Mouse (Mus musculus) Patski (cell line): Measurements from ENCODE around the gene Tubg1. TPM values are rescaled to one million over a fixed set of nuclear protein-coding genes. Genes with fewer than 3 reads are reported as not detected.

Source experiments
- ATAC-seq: fragments of 100-300 bp; one replicate; pipeline ENCODE4 v1.8.0; 2021
- CTCF ChIA-PET: fragments of 350-600 bp; sonication (Branson Sonifier 250); formaldehyde crosslinking; loops from one replicate; lab custom pipeline; 2022; ENCODE audit warnings: inconsistent platforms; lab: Charles Lee
- POLR2A ChIA-PET: fragments of 350-600 bp; sonication (Branson Sonifier 250); formaldehyde crosslinking; loops from one replicate; lab custom pipeline; 2022; ENCODE audit warnings: antibody characterized with exemption, inconsistent platforms; lab: Charles Lee
- DNase-seq: peaks from one replicate; pipeline ENCODE4 v3.0.0-alpha.2; 2011; ENCODE audit warnings: low read depth, low spot score
- H3K27me3 ChIP-seq: fragments of 371-371 bp; one replicate; pipeline ENCODE4 v1.5.1; 2021
- CTCF ChIP-seq: fragments of 100-300 bp; IDR thresholded peaks from one replicate; pipeline ENCODE4 v1.5.1; 2021
- in situ Hi-C: fragments of 300-500 bp; cut with MboI; formaldehyde crosslinking; loops from 3 replicates; pipeline ENCODE4 v1.11.1; 2018; ENCODE audit warnings: low pct_unique_long_range_greater_than_20kb, mixed read lengths
- polyA plus RNA-seq: library from polyadenylated mRNA; unstranded; gene quantifications from one replicate; pipeline ENCODE4 v1.2.3, GENCODE M21; 2021

Tubg1 gene
- polyA plus RNA-seq = 70.2 TPM

GRCm38 (mm10) chr11:101119761-101120544, at the start of gene Tubg1, which contains the start of gene Retreg3:
Tubg1 (plus strand) TSS chr11:101119938.
Retreg3 (minus strand) TSS chr11:101119893.
- CTCF ChIA-PET = interaction anchor here (1.6 to 2.6 kb wide), 3 partner anchors 14 to 55 kb away, joined by 4 to 5 read pairs (median 5); partner anchors contain the start of gene Ccr10
- no peaks in the 10 kb centered on the region for H3K27me3 ChIP-seq
- in situ Hi-C loops = no loop called here
- POLR2A ChIA-PET = interaction anchor here (0.6 to 2.2 kb wide), 7 partner anchors 11 to 196 kb away, joined by 3 to 8 read pairs (median 4); partner anchors contain the start of genes Mlx, Plekhh3, Psmc3ip and Psme3
- no peak for TF ChIP-seq CTCF
- peak; percentile 82 for ATAC-seq
- DNase-seq = peak; percentile 97

- TF ChIP-seq CTCF = no peak
- H3K27me3 ChIP-seq = no peaks in the 10 kb centered on the region
- ATAC-seq (peak; percentile 24), DNase-seq (no peak)
- ChIA-PET CTCF (interaction anchor here (0.7 to 1.4 kb wide), 3 partner anchors 87 to 106 kb away, joined by 3 to 4 read pairs (median 4); no protein-coding TSS in a partner anchor), POLR2A (interaction anchor here (1.8 to 2.9 kb wide), 3 partner anchors 11 to 103 kb away, joined by 4 to 13 read pairs (median 8); partner anchors contain the start of gene Coasy)
- in situ Hi-C loops = no loop called here
These were observed 49.6 kb upstream of the Tubg1 start for GRCm38 (mm10) chr11:101070189-101070527.

GRCm38 (mm10) chr11:101070987-101071386, 48.8 kb upstream of the Tubg1 start:
- POLR2A ChIA-PET = interaction anchor here (1.7 to 2.9 kb wide), 3 partner anchors 10 to 23 kb away, joined by 4 to 13 read pairs (median 4); partner anchors contain the start of gene Coasy
- H3K27me3 ChIP-seq = no peaks in the 10 kb centered on the region
- DNase-seq (no peak), ATAC-seq (no peak)
- CTCF ChIA-PET = interaction anchor here (0.8 to 1.1 kb wide), 2 partner anchors 88 to 100 kb away, joined by 3 read pairs; partner anchors contain the start of gene Plekhh3
- TF ChIP-seq CTCF = no peak
- in situ Hi-C loops = no loop called here

GRCm38 (mm10) chr11:101071810-101072428, 47.8 kb upstream of the Tubg1 start:
- no peak for TF ChIP-seq CTCF
- DNase-seq (no peak), ATAC-seq (no peak)
- POLR2A ChIA-PET = interaction anchor here (1.7 kb wide), 1 partner anchor 12 kb away, joined by 4 read pairs; no protein-coding TSS in a partner anchor
- no peaks in the 10 kb centered on the region for H3K27me3 ChIP-seq
- in situ Hi-C loops = no loop called here
- CTCF ChIA-PET = interaction anchor here (1.1 kb wide), 1 partner anchor 99 kb away, joined by 3 read pairs; the partner anchor contains the start of gene Plekhh3

- no peaks in the 10 kb centered on the region for H3K27me3 ChIP-seq
- in situ Hi-C loops = no loop called here
- DNase-seq (no peak), ATAC-seq (no peak)
- ChIA-PET CTCF (no interaction called here), POLR2A (no interaction called here)
- TF ChIP-seq CTCF = no peak
These were observed 41.6 kb upstream of the Tubg1 start, which contains the start of gene Hsd17b1 for GRCm38 (mm10) chr11:101078121-101078520. Hsd17b1 (plus strand) TSS chr11:101078411.

GRCm38 (mm10) chr11:101079746-101080145, 40.0 kb upstream of the Tubg1 start:
- no peaks in the 10 kb centered on the region for H3K27me3 ChIP-seq
- TF ChIP-seq CTCF = no peak
- no peak for DNase-seq
- ChIA-PET POLR2A (interaction anchor here (3.3 kb wide), 1 partner anchor 10 kb away, joined by 13 read pairs; the partner anchor contains the start of gene Naglu), CTCF (no interaction called here)
- in situ Hi-C loops = loop anchor here (5.0 kb wide), 1 partner anchor 93 kb away; the partner anchor contains the start of genes Cntnap1 and Plekhh3
- ATAC-seq = no peak

GRCm38 (mm10) chr11:101080421-101080820, 39.3 kb upstream of the Tubg1 start:
- DNase-seq (no peak), ATAC-seq (no peak)
- ChIA-PET CTCF (no interaction called here), POLR2A (interaction anchor here (0.6 to 3.3 kb wide), 2 partner anchors 10 to 37 kb away, joined by 3 to 13 read pairs; partner anchors contain the start of gene Naglu)
- TF ChIP-seq CTCF = no peak
- H3K27me3 ChIP-seq = no peaks in the 10 kb centered on the region
- in situ Hi-C loops = loop anchor here (5.0 kb wide), 1 partner anchor 92 kb away; the partner anchor contains the start of genes Cntnap1 and Plekhh3

- no peak for ATAC-seq
- DNase-seq = no peak
- CTCF ChIA-PET = interaction anchor here (1.8 kb wide), 1 partner anchor 90 kb away, joined by 7 read pairs; the partner anchor contains the start of gene Plekhh3
- H3K27me3 ChIP-seq = no peaks in the 10 kb centered on the region
- in situ Hi-C loops = loop anchor here (5.0 kb wide), 1 partner anchor 91 kb away; the partner anchor contains the start of genes Cntnap1 and Plekhh3
- no peak for TF ChIP-seq CTCF
- POLR2A ChIA-PET = interaction anchor here (3.3 kb wide), 1 partner anchor 12 kb away, joined by 13 read pairs; the partner anchor contains the start of gene Naglu
These were observed 38.1 kb upstream of the Tubg1 start for GRCm38 (mm10) chr11:101081659-101082058.

- DNase-seq = peak; percentile 74
- ATAC-seq = peak; percentile 55
- in situ Hi-C loops = loop anchor here (5.0 kb wide), 1 partner anchor 90 kb away; the partner anchor contains the start of genes Cntnap1 and Plekhh3
- ChIA-PET CTCF (interaction anchor here (1.8 to 2.0 kb wide), 2 partner anchors 24 to 90 kb away, joined by 5 to 7 read pairs; partner anchors contain the start of gene Plekhh3), POLR2A (interaction anchor here (0.5 to 3.3 kb wide), 2 partner anchors 12 to 46 kb away, joined by 4 to 13 read pairs; partner anchors contain the start of gene Naglu)
- no peaks in the 10 kb centered on the region for H3K27me3 ChIP-seq
- no peak for TF ChIP-seq CTCF
These were observed 37.3 kb upstream of the Tubg1 start, which contains the start of gene Coasy for GRCm38 (mm10) chr11:101082208-101083082. Coasy (plus strand) TSS chr11:101082565.
